Mouse (Mus musculus): ENCODE data around the gene Plcl2.
"Not testable (repeated sequence)": the region's sequence is repeated elsewhere in the genome, so short reads cannot be mapped to it uniquely, and the experiment has no call there.

The Plcl2 gene

GRCm38 (mm10) chr17:50621996-50622395 lies 112.8 kb downstream of the Plcl2 start:
- DNase-seq (ENCODE audit: low read depth, low spot score) = no peak

GRCm38 (mm10) chr17:50625584-50625983 lies 116.4 kb downstream of the Plcl2 start:
- no peak for DNase-seq (ENCODE audit: low read depth, low spot score)

GRCm38 (mm10) chr17:50627658-50628057 lies 118.5 kb downstream of the Plcl2 start:
- DNase-seq (ENCODE audit: low read depth, low spot score) = peak; percentile 40

DNA sequence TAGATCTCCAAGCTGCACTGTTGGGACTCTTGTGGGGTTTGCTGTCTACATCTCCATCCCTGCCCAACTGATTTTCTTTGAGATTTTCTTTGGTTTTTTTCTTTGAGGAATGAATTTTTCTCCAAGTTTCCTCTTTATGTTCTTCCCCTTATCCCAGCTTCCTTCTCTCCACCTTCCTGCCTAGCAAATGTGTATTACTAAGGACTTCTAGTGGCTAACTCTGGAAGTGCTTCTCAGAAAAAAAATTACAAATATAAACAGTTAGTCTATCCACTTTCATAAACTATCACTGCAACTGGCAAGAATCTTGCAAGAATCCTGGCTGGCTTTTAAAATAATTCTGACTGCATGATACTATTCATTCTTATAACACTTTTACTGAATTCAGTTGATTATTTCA lies 119.5 kb downstream of the Plcl2 start:
- DNase-seq (ENCODE audit: low read depth, low spot score) = no peak

DNA sequence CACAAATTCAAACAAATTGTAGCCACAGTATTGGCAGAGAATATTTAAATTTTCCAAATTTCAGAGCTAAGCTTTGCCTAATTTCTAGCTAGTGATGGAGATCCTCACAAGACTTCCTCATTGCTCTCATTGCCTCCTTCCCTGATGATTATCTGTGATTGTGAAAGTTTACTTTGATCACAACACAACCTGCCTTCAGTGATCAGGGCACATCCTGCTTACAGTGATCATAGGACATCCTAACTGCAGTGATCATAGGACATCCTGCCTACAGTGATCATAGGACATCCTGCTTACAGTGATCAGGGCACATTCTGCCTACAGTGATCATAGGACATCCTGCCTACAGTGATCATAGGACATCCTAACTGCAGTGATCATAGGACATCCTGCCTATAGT lies 121.8 kb downstream of the Plcl2 start:
- not testable (repeated sequence) for DNase-seq (ENCODE audit: low read depth, low spot score)

DNA sequence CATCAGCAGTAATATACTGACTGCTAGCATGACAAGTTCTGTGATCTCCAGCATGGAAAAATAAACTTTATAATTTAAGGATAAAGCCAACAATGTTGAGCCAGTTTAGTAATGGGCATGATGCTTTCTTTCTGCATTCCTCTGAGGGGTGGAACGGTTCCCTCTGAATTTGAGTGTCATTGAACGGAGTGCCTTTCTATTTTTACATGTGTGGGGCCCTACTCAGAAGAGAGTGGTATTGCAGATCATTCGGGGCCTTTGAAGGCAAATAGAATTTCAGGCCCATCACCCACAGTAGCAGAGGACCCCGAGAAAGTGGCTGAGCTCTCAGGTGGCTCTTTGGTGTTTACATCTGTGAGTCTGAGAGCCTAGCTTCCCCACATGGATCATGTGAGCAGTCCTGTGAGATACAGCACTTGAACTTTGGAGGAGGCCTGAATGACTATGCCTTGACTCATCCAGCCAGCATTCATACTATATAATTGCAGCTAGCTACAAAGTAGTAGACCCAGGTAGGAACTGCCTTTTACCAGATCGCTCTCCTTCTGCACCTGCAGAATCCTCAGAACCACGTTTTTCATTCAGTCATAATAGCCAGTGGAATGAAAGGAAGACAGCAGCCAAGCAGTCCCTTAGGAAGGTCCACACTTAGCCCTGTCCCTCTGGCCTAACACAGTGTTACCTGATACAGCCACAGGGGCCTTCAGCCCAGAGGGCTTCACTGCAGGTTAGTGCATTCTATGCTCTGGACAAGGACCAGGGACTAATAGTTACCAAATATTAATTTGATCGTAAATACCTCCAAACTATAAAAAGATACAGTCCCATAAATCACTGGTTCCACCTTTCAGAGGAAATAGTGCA lies 125.0 kb downstream of the Plcl2 start:
- no peak for DNase-seq (ENCODE audit: low read depth, low spot score)

- no peak for DNase-seq (ENCODE audit: low read depth, low spot score)
Measured at GRCm38 (mm10) chr17:50635961-50636585, 126.9 kb downstream of the Plcl2 start.

- DNase-seq (ENCODE audit: low read depth, low spot score) = peak; percentile 60
Measured at GRCm38 (mm10) chr17:50638791-50639190, 129.6 kb downstream of the Plcl2 start.

DNA sequence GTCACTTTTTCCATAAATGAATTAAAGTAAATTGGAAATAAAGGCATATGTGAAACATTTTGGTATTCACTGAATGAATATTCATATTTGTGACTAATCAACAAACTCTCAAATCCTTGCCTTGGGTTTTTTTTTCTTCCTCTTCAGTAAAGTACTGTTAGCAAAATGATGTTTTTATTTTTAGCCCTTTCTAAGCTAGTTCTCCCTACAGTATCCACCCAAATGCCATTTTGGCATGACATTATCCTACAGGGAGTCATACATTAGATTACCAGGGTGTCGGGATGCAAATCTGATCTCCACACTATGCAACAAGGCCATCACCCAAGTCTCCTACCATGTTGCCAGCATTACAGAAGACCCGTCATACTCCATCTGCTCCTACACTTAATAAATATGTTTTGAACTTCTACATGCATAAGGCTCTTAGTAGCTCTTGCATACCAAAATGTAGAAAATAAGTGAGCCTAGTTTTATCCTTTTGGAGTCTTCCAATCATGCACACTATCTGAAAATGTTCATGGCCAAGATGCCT lies 131.9 kb downstream of the Plcl2 start:
- DNase-seq (ENCODE audit: low read depth, low spot score) = no peak

DNA sequence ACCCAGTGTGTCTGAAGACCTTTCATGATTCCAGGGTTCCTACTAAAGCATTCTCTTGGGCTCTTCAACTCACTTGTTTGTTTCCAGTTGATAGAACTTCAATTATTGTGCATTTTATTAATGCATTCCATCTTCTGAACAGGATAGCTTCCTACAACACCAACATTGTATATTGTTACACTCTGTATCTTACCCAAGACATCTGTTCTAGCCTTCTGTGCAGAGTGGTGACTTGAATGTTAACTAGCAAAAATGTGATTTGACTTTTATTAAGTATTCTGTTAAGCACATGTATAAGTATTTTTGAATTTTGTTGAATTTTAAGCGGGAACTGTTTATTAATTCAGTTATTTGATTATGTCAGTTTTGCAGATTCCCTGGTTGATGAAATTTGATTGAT lies 132.7 kb downstream of the Plcl2 start:
- DNase-seq (ENCODE audit: low read depth, low spot score) = no peak

DNA sequence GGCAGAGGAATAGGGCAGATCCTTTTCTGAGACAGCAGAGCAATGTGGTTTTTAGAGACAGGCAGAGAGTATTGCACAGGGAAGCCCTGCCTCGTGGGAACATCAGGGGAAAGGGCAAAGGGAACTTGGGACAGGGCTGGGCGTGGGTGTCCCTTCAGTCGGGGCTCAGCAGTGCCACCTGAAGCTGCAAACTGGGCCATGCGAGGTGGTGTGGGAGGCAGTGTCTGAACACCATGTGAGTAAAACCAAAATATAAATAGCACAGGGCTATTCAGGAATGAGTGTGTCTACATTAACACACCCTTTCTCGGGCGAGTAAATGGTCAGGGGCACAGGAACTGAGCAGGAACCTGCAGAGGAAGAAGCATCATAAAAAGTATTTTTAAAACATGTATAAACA lies 134.2 kb downstream of the Plcl2 start:
- no peak for DNase-seq (ENCODE audit: low read depth, low spot score)

- DNase-seq (ENCODE audit: low read depth, low spot score) = peak; percentile 25
Measured at GRCm38 (mm10) chr17:50643989-50644388, 134.8 kb downstream of the Plcl2 start.

GRCm38 (mm10) chr17:50648141-50648540 lies 138.9 kb downstream of the Plcl2 start:
- DNase-seq (ENCODE audit: low read depth, low spot score) = not testable (repeated sequence)

DNA sequence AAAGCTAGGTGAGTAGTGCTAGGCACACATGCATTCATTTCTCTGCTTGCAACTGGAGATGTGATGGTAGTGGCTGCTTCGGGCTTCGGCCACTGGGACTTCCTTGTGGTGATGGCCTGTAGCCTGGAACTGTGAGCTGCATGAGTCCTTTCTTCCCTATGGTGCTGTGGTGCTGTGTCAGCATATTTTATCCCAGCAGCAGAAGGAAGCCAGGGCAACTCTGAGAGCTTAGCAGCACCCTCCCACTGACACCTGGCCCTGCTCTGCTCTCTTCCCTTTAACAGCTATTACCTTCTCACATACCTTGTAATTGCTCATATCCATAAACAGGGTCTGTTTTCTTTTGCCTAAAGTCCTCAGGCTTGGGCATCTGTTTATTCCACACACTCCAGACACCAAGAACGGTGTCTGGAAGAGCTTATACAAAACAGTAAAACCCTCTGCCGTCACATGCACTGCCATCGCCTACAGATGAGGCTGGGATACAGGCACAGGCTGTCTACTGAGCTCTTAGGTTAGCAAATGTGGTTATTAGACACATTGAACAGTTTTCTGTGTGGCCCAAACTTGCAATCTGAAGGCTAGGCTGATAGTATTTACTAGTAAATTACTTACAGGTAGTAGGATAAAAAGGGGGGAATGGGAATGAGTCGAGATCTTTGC lies 139.7 kb downstream of the Plcl2 start:
- no peak for DNase-seq (ENCODE audit: low read depth, low spot score)

DNA sequence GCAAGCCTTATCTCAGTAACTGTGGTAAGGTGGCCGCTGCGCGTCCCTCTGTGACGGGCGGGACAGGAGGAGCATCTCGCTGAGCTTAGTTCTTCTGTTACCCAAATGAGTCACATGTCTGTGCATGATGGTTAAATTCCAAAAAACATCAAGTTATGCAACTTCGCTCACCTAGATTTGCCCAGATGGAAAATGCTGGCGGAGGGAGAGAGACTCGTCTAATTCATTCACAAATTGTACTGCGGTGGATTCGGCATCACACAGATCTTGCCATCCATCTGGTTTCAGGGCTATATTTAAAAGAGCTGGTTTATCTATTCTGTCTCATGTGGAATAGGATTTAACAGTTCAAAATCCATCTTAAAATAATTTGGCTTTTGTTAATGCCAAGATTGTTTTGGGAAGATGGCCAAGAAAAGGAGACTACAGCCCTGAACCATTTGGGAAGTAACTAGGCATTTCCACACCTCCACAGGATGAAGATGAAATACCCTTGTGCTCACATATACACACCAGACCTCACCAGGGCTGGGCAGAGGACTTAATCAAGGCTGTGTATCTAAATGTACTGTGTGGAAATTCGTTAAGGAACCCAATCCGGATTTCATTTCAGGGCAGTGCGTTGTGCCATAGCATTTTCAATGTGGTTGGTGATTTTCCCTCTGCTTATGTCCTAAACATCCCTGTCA lies 141.5 kb downstream of the Plcl2 start:
- no peak for DNase-seq (ENCODE audit: low read depth, low spot score)

- DNase-seq (ENCODE audit: low read depth, low spot score) = no peak
Measured at GRCm38 (mm10) chr17:50654741-50655415, 145.7 kb downstream of the Plcl2 start.

GRCm38 (mm10) chr17:50655416-50655776 lies 146.2 kb downstream of the Plcl2 start:
- no peak for DNase-seq (ENCODE audit: low read depth, low spot score)

DNA sequence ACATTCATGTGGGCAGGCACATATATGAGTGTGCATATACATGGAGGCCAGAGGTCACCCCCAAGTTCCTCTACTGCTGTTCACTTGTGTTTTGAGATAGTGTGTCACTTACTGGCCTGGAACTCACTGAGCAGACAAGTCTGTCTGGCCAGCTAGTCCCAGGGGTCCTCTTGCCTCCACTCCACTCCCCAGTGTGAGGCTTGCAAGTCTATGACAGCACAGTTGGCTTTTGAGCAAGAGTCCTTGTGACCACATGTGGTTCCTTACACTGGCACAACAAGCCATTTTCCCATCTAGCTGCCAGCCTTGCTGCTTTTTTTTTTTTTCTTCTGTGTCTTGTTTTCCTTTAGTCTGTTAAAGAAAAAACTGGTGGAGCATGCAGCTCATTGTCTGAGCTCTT lies 148.1 kb downstream of the Plcl2 start:
- DNase-seq (ENCODE audit: low read depth, low spot score) = no peak

GRCm38 (mm10) chr17:50658901-50659300 lies 149.7 kb downstream of the Plcl2 start:
- DNase-seq (ENCODE audit: low read depth, low spot score) = no peak

- DNase-seq (ENCODE audit: low read depth, low spot score) = no peak
Measured at GRCm38 (mm10) chr17:50667596-50667995, 158.4 kb downstream of the Plcl2 start.

GRCm38 (mm10) chr17:50668681-50669208 lies 159.5 kb downstream of the Plcl2 start:
- DNase-seq (ENCODE audit: low read depth, low spot score) = no peak

Data from ZHBTc4 (cell line).